Mouse (Mus musculus) gastrocnemius, adult 2 months (tissue): ENCODE results near the gene Rnft2. TPM values are rescaled to one million over a fixed set of nuclear protein-coding genes. Genes with fewer than 3 reads are reported as not detected.

Experiments
- DNase-seq: peaks from one replicate; pipeline ENCODE4 v3.0.0; 2022
- H3K27ac ChIP-seq: fragments of 200-600 bp; 2 replicates; pipeline ENCODE4 v1.8.1; 2022; ENCODE audit warnings: mild to moderate bottlenecking
- H3K4me3 ChIP-seq: fragments of 200-600 bp; 2 replicates; pipeline ENCODE4 v1.8.1; 2022; ENCODE audit warnings: mild to moderate bottlenecking, moderate library complexity
- CTCF ChIP-seq: fragments of 200-600 bp; IDR thresholded peaks from 2 replicates; pipeline ENCODE4 v1.8.1; 2022; ENCODE audit warnings: antibody characterized with exemption, mild to moderate bottlenecking, moderate library complexity
- intact Hi-C: fragments of 180-260 bp; cut with DNase I; formaldehyde crosslinking; loops from one replicate; pipeline ENCODE4 v1.15.1; 2025
- total RNA-seq, 2 experiments: library from RNA; stranded (reverse); gene quantifications; 2 replicates each; pipeline ENCODE4 v1.2.3; 2021

Gene Rnft2
- total RNA-seq, 2 experiments from 2014 or later, result 0.89 to 1.3 TPM

GRCm38 (mm10) chr5:118239671-118240070 lies 5.2 kb downstream of the Rnft2 start:
- no peak overlapping the region for H3K4me3 ChIP-seq
- TF ChIP-seq CTCF, result no peak
- peak overlapping the region; percentile 43; the same call in 1 of the 2 replicates for H3K27ac ChIP-seq
- intact Hi-C loops, result no loop called here
- peak; percentile 51 for DNase-seq

GRCm38 (mm10) chr5:118236891-118237290 lies 8.0 kb downstream of the Rnft2 start:
- Histone ChIP-seq H3K27ac (no peak overlapping the region), H3K4me3 (no peak overlapping the region)
- no peak for DNase-seq
- intact Hi-C loops, result no loop called here
- TF ChIP-seq CTCF, result no peak

GRCm38 (mm10) chr5:118230071-118230611 lies 14.8 kb downstream of the Rnft2 start:
- intact Hi-C loops, result no loop called here
- DNase-seq, result no peak
- no peak for TF ChIP-seq CTCF
- H3K4me3 ChIP-seq, result no peak overlapping the region
- H3K27ac ChIP-seq, result no peak overlapping the region

GRCm38 (mm10) chr5:118223142-118223757 lies 21.7 kb downstream of the Rnft2 start:
- TF ChIP-seq CTCF, result no peak
- no peak overlapping the region for H3K27ac ChIP-seq
- DNase-seq, result no peak

GRCm38 (mm10) chr5:118217410-118217809 lies 27.5 kb downstream of the Rnft2 start:
- intact Hi-C loops, result no loop called here
- DNase-seq, result peak; percentile 25
- no peak overlapping the region for H3K4me3 ChIP-seq
- H3K27ac ChIP-seq, result peak overlapping the region; percentile 59
- no peak for TF ChIP-seq CTCF

More at GRCm38 (mm10) chr5:118223142-118223757, 21.7 kb downstream of the Rnft2 start:
- H3K4me3 ChIP-seq, result no peak overlapping the region
- intact Hi-C loops, result no loop called here

- Histone ChIP-seq H3K27ac (peak overlapping the region; percentile 49; the same call in 1 of the 2 replicates), H3K4me3 (peak overlapping the region; percentile 62)
- DNase-seq, result peak; percentile 68
- TF ChIP-seq CTCF, result no peak
- intact Hi-C loops, result no loop called here
These were observed 30.3 kb downstream of the Rnft2 start for GRCm38 (mm10) chr5:118214418-118215154.

GRCm38 (mm10) chr5:118214012-118214411 lies 30.9 kb downstream of the Rnft2 start:
- intact Hi-C loops, result no loop called here
- Histone ChIP-seq H3K4me3 (peak overlapping the region; percentile 62), H3K27ac (peak overlapping the region; percentile 49; the same call in 1 of the 2 replicates)
- no peak for DNase-seq
- TF ChIP-seq CTCF, result no peak

- intact Hi-C loops, result no loop called here
- H3K4me3 ChIP-seq, result no peak overlapping the region
- no peak for TF ChIP-seq CTCF
- no peak overlapping the region for H3K27ac ChIP-seq
- DNase-seq, result no peak
These were observed 39.1 kb downstream of the Rnft2 start for GRCm38 (mm10) chr5:118205852-118206251.

GRCm38 (mm10) chr5:118204675-118205440 lies 40.1 kb downstream of the Rnft2 start:
- DNase-seq, result no peak
- no peak overlapping the region for H3K27ac ChIP-seq
- H3K4me3 ChIP-seq, result no peak overlapping the region
- no peak for TF ChIP-seq CTCF
- intact Hi-C loops, result no loop called here

GRCm38 (mm10) chr5:118199670-118200069 lies 45.2 kb downstream of the Rnft2 start:
- intact Hi-C loops, result no loop called here
- Histone ChIP-seq H3K4me3 (no peak overlapping the region), H3K27ac (no peak overlapping the region)
- no peak for DNase-seq
- TF ChIP-seq CTCF, result no peak

- Histone ChIP-seq H3K4me3 (no peak overlapping the region), H3K27ac (no peak overlapping the region)
- no peak for TF ChIP-seq CTCF
- intact Hi-C loops, result no loop called here
- DNase-seq, result no peak
These were observed 47.5 kb downstream of the Rnft2 start for GRCm38 (mm10) chr5:118197421-118197820.

GRCm38 (mm10) chr5:118192221-118192620 lies 52.7 kb downstream of the Rnft2 start:
- no peak for DNase-seq
- Histone ChIP-seq H3K4me3 (no peak overlapping the region), H3K27ac (no peak overlapping the region)
- intact Hi-C loops, result no loop called here
- no peak for TF ChIP-seq CTCF

GRCm38 (mm10) chr5:118190491-118190890 lies 54.4 kb downstream of the Rnft2 start:
- TF ChIP-seq CTCF, result no peak
- no peak overlapping the region for H3K27ac ChIP-seq
- DNase-seq, result no peak
- intact Hi-C loops, result no loop called here
- no peak overlapping the region for H3K4me3 ChIP-seq
